Mouse (Mus musculus): Measurements from ENCODE around the gene Gm8220. TPM values are rescaled to one million over a fixed set of nuclear protein-coding genes. Genes with fewer than 3 reads are reported as not detected.
"Not testable (repeated sequence)": the region's sequence is repeated elsewhere in the genome, so short reads cannot be mapped to it uniquely, and the experiment has no call there.

Gene Gm8220
- total RNA-seq (2021) = not detected
- long read RNA-seq, partial matches to known transcripts = 0 of 1 reads
- long read RNA-seq, other reads (novel, unspliced or antisense) = 1 of 1 reads

GRCm38 (mm10) chr14:44285280-44285679, at the start of gene Gm8220:
TSS of gene Gm8220 (plus strand) at chr14:44285580.
- not testable (repeated sequence) for DNase-seq (ENCODE audit: low spot score in 2 of 2)

- no peak for DNase-seq (ENCODE audit: low spot score in 2 of 2)
Measured at GRCm38 (mm10) chr14:44248039-44248438, 37.3 kb upstream of the Gm8220 start.

GRCm38 (mm10) chr14:44312049-44312448, 26.7 kb downstream of the Gm8220 start:
- DNase-seq (ENCODE audit: low spot score in 2 of 2) = not testable (repeated sequence)

GRCm38 (mm10) chr14:44338484-44338883, 53.1 kb downstream of the Gm8220 start, which contains the start of gene Gm5930:
TSS of gene Gm5930 (minus strand) at chr14:44338584.
- not testable (repeated sequence) for DNase-seq (ENCODE audit: low spot score in 2 of 2)

Other genes starting within 250 kb of the Gm8220 start
- gene Ear2, start 182.9 kb upstream of the Gm8220 start, total RNA-seq (2021) = not detected
- gene Gm3327, start 161.7 kb upstream of the Gm8220 start, total RNA-seq (2021) = not detected
- not detected for gene Gm8212, start 87.9 kb upstream of the Gm8220 start, total RNA-seq (2021)
- gene 4930503E14Rik, start 72.3 kb upstream of the Gm8220 start, total RNA-seq (2021) = not detected
- not detected for gene Gm5930, start 53.0 kb downstream of the Gm8220 start, total RNA-seq (2021)
- not detected for gene Gm8229, start 79.8 kb downstream of the Gm8220 start, total RNA-seq (2021)
- gene Gm3371, start 125.1 kb downstream of the Gm8220 start, total RNA-seq (2021) = not detected
- gene Gm8232, start 148.1 kb downstream of the Gm8220 start, total RNA-seq (2021) = not detected
- gene BC061237, start 206.9 kb downstream of the Gm8220 start, total RNA-seq (2021) = not detected
- gene Gm17093, start 232.7 kb downstream of the Gm8220 start, total RNA-seq (2021) = not detected

All from layer of hippocampus, postnatal 10 days (tissue).